Mouse (Mus musculus) liver, postnatal 0 days (tissue): ENCODE results near the gene Ric8a. TPM values are rescaled to one million over a fixed set of nuclear protein-coding genes. Genes with fewer than 3 reads are reported as not detected.
A peak's percentile ranks its signal among the peaks of the same experiment; 100 is the strongest.

ENCODE experiments used
- ATAC-seq: fragments of 200-750 bp; cut with Nextera tagmentation; 2 replicates; pipeline ENCODE4 v1.8.0; 2017; ENCODE audit warnings: mild to moderate bottlenecking, moderate library complexity
- DNase-seq: peaks from one replicate; pipeline ENCODE4 v3.0.0-alpha.2; 2016
- H3K27ac ChIP-seq: fragments of 300-500 bp; sonication (generic); 2 replicates; pipeline ENCODE4 v1.5.1; 2014; ENCODE audit warnings: antibody characterized with exemption, moderate library complexity, mild to moderate bottlenecking, low read depth
- H3K27me3 ChIP-seq: fragments of 300-500 bp; sonication (generic); 2 replicates; pipeline ENCODE4 v1.6.1; 2014; ENCODE audit warnings: low read length, control low read depth, mixed read lengths; ENCODE audit not compliant: insufficient read depth
- H3K36me3 ChIP-seq: fragments of 300-500 bp; sonication (generic); replicated peaks from 2 replicates; pipeline ENCODE4 v1.6.1; 2014; ENCODE audit warnings: mild to moderate bottlenecking, control low read depth, low read length, moderate library complexity, mixed read lengths; ENCODE audit not compliant: insufficient read depth
- H3K4me1 ChIP-seq: fragments of 300-500 bp; sonication (generic); 2 replicates; pipeline ENCODE4 v1.6.1; 2014; ENCODE audit warnings: antibody characterized with exemption, mild to moderate bottlenecking, control low read depth; ENCODE audit not compliant: insufficient read depth
- H3K4me2 ChIP-seq: fragments of 300-500 bp; sonication (generic); 2 replicates; pipeline ENCODE4 v1.6.1; 2014; ENCODE audit warnings: low read depth, mild to moderate bottlenecking, low read length, moderate library complexity, mixed read lengths
- H3K4me3 ChIP-seq: fragments of 300-500 bp; sonication (generic); 2 replicates; pipeline ENCODE4 v1.5.1; 2014; ENCODE audit warnings: low read depth, low read length
- H3K9ac ChIP-seq: fragments of 300-500 bp; sonication (generic); replicated peaks from 2 replicates; pipeline ENCODE4 v1.6.1; 2014; ENCODE audit warnings: mild to moderate bottlenecking, moderate library complexity
- H3K9me3 ChIP-seq: fragments of 300-500 bp; sonication (generic); 2 replicates; pipeline ENCODE4 v1.6.1; 2016; ENCODE audit warnings: mild to moderate bottlenecking, control low read depth, low read length, mixed read lengths
- CTCF ChIP-seq: sonication (generic); IDR thresholded peaks from 2 replicates; pipeline ENCODE4 v1.5.1; 2016; ENCODE audit warnings: antibody characterized with exemption, low read depth
- EP300 ChIP-seq: IDR thresholded peaks from 2 replicates; pipeline ENCODE4 v1.6.1; 2016; ENCODE audit warnings: antibody characterized with exemption, low read depth, mild to moderate bottlenecking
- WGBS: fragments of 180-500 bp; shearing (Covaris S2); extraction: QIAGEN DNeasy Blood & Tissue Kit; methylation state at CpG from one replicate; pipeline ENCODE4 v1.1.7; 2014; ENCODE audit not compliant: insufficient replicate concordance; 5-methylcytosine and 5-hydroxymethylcytosine counted together
- polyA plus RNA-seq: library from polyadenylated mRNA; unstranded; fragments of >200 nt; fragmentation: Nextera tagmentation; extraction: Ambion mirVana; gene quantifications from 2 replicates; pipeline ENCODE4 v1.2.1, GENCODE M21; 2015

The Ric8a gene
- polyA plus RNA-seq, 1 experiment from 2014 or later: 17.1 TPM

GRCm38 (mm10) chr7:140844905-140845665 is 11.7 kb upstream of the Ric8a start, which contains the start of gene Scgb1c1:
Gene Scgb1c1, plus strand, starts transcription at chr7:140845547.
- Histone ChIP-seq H3K36me3 (no peaks in the 10 kb centered on the region), H3K27me3 (peaks cover 5% of the 10 kb centered on the region; the same call in 1 of the 2 replicates), H3K9ac (no peak within 1 kb of the TSS), H3K9me3 (no peaks in the 10 kb centered on the region), H3K4me1 (0 out of 2 replicates have a peak, but pooled peaks cover 4% of the 10 kb centered on the region), H3K4me3 (no peak within 1 kb of the TSS), H3K27ac (no peak within 1 kb of the TSS), H3K4me2 (no peak within 1 kb of the TSS)
- ATAC-seq (peak; percentile 80), DNase-seq (peak; percentile 95)
- 33% methylated on average over 14 of the region's 14 CpGs for WGBS
- peak; percentile 96 for TF ChIP-seq CTCF
- no peak for TF ChIP-seq EP300

DNA sequence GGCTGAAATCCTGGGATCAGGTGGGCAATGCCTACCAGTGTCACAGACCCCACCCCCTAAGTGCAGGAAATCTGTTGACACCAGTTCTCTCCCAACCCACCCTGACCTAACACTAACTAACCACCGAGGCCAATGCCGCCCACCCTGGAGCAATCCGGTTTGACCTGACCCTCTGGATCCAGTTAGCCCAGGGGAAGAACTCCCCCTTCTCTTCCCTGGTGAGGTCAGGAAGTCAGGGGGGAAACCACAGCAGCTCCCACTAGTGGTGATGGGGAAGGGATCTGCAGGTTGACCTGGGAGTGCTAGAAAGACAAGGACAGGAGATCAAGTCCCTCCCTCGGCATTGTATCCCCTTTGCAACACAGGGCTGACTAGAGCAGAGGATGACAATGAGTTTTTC is 11.1 kb upstream of the Ric8a start:
- H3K36me3 ChIP-seq: no peaks in the 10 kb centered on the region
- TF ChIP-seq EP300: no peak
- TF ChIP-seq CTCF: no peak; the same call in 1 of the 2 replicates
- DNase-seq (no peak), ATAC-seq (no peak)
- peaks cover 3% of the 10 kb centered on the region; the same call in 1 of the 2 replicates for H3K27me3 ChIP-seq
- no peak overlapping the region for H3K27ac ChIP-seq
- H3K9ac ChIP-seq: no peak overlapping the region
- no peaks in the 10 kb centered on the region for H3K9me3 ChIP-seq
- 0 out of 2 replicates have a peak, but pooled peaks cover 4% of the 10 kb centered on the region for H3K4me1 ChIP-seq
- no peak overlapping the region for H3K4me2 ChIP-seq
- H3K4me3 ChIP-seq: no peak overlapping the region
- WGBS: 70% methylated on average over 4 of the region's 4 CpGs

DNA sequence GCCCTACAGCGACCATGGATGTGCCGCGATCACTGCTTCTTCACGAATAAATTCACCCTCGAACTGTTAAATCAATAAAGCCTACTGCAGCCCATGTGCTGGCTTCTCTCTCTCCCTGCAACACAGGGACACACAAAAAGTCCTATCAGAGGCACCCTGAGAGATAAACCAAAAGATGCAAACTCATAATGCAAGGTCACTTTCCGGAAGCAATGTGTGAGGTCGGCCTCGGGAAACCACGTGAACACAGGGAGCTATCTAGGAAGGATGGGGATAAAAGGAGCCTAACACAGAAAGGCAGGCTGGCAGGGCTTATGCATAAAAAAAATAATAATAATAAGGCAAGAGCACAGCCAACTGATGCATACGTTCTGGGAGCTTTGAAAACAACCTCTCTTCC is 10.1 kb upstream of the Ric8a start:
- ATAC-seq (no peak), DNase-seq (no peak)
- Histone ChIP-seq H3K9ac (no peak overlapping the region), H3K4me2 (no peak overlapping the region), H3K4me1 (0 out of 2 replicates have a peak, but pooled peaks cover 4% of the 10 kb centered on the region), H3K27me3 (no peaks in the 10 kb centered on the region), H3K36me3 (peaks cover under 1% of the 10 kb centered on the region), H3K27ac (no peak overlapping the region), H3K4me3 (no peak overlapping the region), H3K9me3 (no peaks in the 10 kb centered on the region)
- 74% methylated on average over 10 of the region's 10 CpGs for WGBS
- TF ChIP-seq EP300: no peak
- TF ChIP-seq CTCF: no peak

GRCm38 (mm10) chr7:140847755-140848580 is 8.8 kb upstream of the Ric8a start, which contains the start of gene Odf3:
Gene Odf3, plus strand, starts transcription at chr7:140847805.
- no peak within 1 kb of the TSS for H3K4me2 ChIP-seq
- ATAC-seq (no peak), DNase-seq (peak; percentile 45)
- no peaks in the 10 kb centered on the region for H3K9me3 ChIP-seq
- H3K4me3 ChIP-seq: no peak within 1 kb of the TSS
- H3K27me3 ChIP-seq: no peaks in the 10 kb centered on the region
- 55% methylated on average over 11 of the region's 11 CpGs for WGBS
- H3K27ac ChIP-seq: no peak within 1 kb of the TSS
- no peak for TF ChIP-seq EP300
- 0 out of 2 replicates have a peak, but pooled peaks have one; percentile 6 for TF ChIP-seq CTCF
- peaks cover 7% of the 10 kb centered on the region for H3K4me1 ChIP-seq
- peaks cover 8% of the 10 kb centered on the region for H3K36me3 ChIP-seq
- H3K9ac ChIP-seq: no peak within 1 kb of the TSS

GRCm38 (mm10) chr7:140848591-140848990 is 8.2 kb upstream of the Ric8a start:
- ATAC-seq: no peak
- H3K4me1 ChIP-seq: peaks cover 11% of the 10 kb centered on the region
- no peak overlapping the region for H3K27ac ChIP-seq
- no peaks in the 10 kb centered on the region for H3K9me3 ChIP-seq
- no peak overlapping the region for H3K9ac ChIP-seq
- TF ChIP-seq EP300 (no peak), CTCF (no peak)
- no peaks in the 10 kb centered on the region for H3K27me3 ChIP-seq
- H3K36me3 ChIP-seq: peaks cover 10% of the 10 kb centered on the region
- no peak overlapping the region for H3K4me3 ChIP-seq
- 78% methylated on average over 10 of the region's 10 CpGs for WGBS
- no peak for DNase-seq
- H3K4me2 ChIP-seq: no peak overlapping the region

GRCm38 (mm10) chr7:140851916-140852315 is 4.8 kb upstream of the Ric8a start:
- Histone ChIP-seq H3K4me3 (no peak overlapping the region), H3K9ac (no peak overlapping the region), H3K27me3 (no peaks in the 10 kb centered on the region), H3K4me1 (peaks cover 26% of the 10 kb centered on the region), H3K27ac (no peak overlapping the region; the same call in 1 of the 2 replicates), H3K4me2 (no peak overlapping the region), H3K9me3 (no peaks in the 10 kb centered on the region), H3K36me3 (peaks cover 24% of the 10 kb centered on the region)
- TF ChIP-seq EP300: no peak
- TF ChIP-seq CTCF: no peak
- DNase-seq (no peak), ATAC-seq (no peak)
- 92% methylated on average over 4 of the region's 4 CpGs for WGBS
